Mouse (Mus musculus): ENCODE data around the gene Tas2r143. TPM values are rescaled to one million over a fixed set of nuclear protein-coding genes. Genes with fewer than 3 reads are reported as not detected.

Tas2r143 gene
- total and polyA plus RNA-seq, 2 experiments = 0.13 to 0.83 TPM

DNA sequence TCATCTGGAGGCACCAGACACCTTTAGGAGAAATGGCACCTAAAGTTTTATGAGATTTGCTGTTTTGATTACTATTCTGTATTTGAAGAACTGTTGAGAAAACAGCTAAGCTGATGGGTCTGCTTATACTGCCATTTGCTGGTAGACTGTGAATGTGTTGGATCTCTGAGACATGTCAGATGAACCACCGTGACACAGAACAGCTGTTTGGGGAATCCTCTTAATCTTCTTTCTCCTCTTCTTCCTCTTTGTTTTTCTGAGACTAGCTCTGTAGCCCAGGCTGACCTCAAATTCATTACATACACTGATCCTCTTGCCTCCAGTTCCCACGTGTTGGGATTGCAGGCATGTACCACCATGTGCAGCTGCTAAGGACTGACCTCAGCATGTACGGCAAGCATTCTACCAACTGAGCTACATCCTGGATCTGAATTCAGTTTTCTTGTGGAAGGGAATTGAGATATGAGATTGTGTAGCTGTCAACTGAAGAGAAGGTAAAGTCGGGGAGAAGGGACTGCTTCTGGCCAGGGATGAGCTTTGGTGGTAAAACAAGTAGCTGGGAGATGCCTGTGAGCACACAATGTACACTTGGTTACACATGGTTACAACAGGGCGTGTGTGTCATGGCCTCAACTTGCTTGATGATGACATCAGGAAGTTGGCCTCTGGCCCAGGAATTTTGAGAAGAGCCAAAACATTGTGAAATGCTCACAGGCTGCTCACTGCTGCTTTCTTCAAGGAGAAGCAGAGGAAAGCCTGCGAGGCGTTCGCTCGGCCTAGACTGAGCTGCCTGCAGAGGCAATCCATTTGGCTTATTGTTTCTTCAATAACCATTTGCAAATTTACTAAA is 3.9 kb upstream of the Tas2r143 start:
- H3K27me3 ChIP-seq (ENCODE audit: control insufficient read depth, insufficient read depth, low read length) = no peaks in the 10 kb centered on the region
- DNase-seq (ENCODE audit: extremely low read depth, low read depth, low spot score) = peak; percentile 86
- TF ChIP-seq POLR2A (IDR thresholded peaks at IDR 0.05; ENCODE audit: extremely low read depth, insufficient read depth, low read length) (no peak), CTCF (IDR thresholded peaks at IDR 0.05; ENCODE audit: low read depth, low read length) (no peak)
- 27% methylated on average over 9 of the region's 9 CpGs for WGBS
- H3K9ac ChIP-seq (ENCODE audit: low read depth, low read length) = no peak overlapping the region
- H3K27ac ChIP-seq (replicated peaks; ENCODE audit: insufficient read depth, low read depth, low read length) = 0 out of 2 replicates have a peak overlapping the region, but pooled peaks have one; percentile 2
- H3K79me2 ChIP-seq (ENCODE audit: control insufficient read depth, insufficient read depth, low read length) = no peaks in the 10 kb centered on the region
- H3K4me3 ChIP-seq (ENCODE audit: insufficient read depth, low read depth, low read length) = no peak overlapping the region
- peaks cover 3% of the 10 kb centered on the region; the same call in 1 of the 2 replicates for H3K4me1 ChIP-seq (ENCODE audit: control insufficient read depth, insufficient read depth, low read length)
- no peaks in the 10 kb centered on the region for H3K36me3 ChIP-seq (ENCODE audit: control insufficient read depth, insufficient read depth, low read length)

DNA sequence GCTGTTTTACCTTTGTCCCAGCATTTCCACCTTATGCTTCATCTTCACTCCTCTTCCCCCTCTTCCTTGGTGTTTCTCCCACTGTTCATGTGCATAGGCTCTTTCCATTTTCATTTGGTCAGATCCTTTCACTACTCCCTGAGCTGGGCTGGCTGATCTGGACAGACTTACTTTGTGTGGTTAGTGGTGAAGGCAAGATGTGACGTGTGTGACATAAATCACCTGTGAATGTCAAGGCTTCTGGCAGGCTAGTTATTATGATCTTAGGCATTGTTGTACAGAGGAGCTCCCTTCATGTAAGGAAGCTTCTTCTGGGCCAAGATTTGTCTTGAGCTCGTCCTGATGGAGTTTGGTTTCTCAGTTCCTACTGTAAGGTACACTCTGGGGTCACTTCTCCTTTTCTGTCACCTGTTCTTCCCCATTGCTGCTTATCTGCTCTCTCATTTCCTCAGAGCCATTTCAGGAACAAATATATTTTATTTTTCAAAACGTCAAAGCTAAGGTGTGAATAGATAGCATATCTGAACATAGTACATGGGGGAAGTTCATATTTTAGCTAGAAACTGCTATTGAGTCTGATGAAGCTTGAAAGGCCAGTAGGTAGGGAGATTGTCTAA is 2.9 kb upstream of the Tas2r143 start:
- Histone ChIP-seq H3K27ac (replicated peaks; ENCODE audit: insufficient read depth, low read depth, low read length) (no peak overlapping the region), H3K9ac (ENCODE audit: low read depth, low read length) (no peak overlapping the region), H3K4me1 (ENCODE audit: control insufficient read depth, insufficient read depth, low read length) (0 out of 2 replicates have a peak, but pooled peaks cover 3% of the 10 kb centered on the region), H3K4me3 (ENCODE audit: insufficient read depth, low read depth, low read length) (no peak overlapping the region), H3K27me3 (ENCODE audit: control insufficient read depth, insufficient read depth, low read length) (no peaks in the 10 kb centered on the region), H3K79me2 (ENCODE audit: control insufficient read depth, insufficient read depth, low read length) (no peaks in the 10 kb centered on the region), H3K36me3 (ENCODE audit: control insufficient read depth, insufficient read depth, low read length) (no peaks in the 10 kb centered on the region)
- no peak for TF ChIP-seq CTCF (IDR thresholded peaks at IDR 0.05; ENCODE audit: low read depth, low read length)
- no peak for TF ChIP-seq POLR2A (IDR thresholded peaks at IDR 0.05; ENCODE audit: extremely low read depth, insufficient read depth, low read length)
- WGBS = 84% methylated on average over 3 of the region's 3 CpGs
- peak; percentile 16 for DNase-seq (ENCODE audit: extremely low read depth, low read depth, low spot score)

DNA sequence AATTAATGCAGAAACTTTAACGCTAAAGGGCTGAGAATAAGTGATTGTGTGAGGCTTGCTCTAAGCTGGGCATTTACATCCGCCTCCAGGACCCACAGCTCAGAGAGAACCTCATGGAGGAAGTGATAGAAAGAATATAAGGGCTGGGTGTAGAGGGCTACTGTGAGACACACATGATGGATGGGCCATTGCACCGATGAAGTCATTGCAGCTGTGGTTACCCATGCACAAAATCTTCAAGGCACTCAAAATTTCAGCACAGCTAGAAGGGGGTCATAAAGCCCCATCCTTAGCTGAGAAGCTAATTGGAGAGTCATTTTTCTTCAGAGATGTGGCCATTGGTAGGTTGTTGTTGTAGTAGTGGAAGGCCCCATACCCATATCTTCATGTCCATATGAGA is 1.8 kb upstream of the Tas2r143 start:
- Histone ChIP-seq H3K27me3 (ENCODE audit: control insufficient read depth, insufficient read depth, low read length) (no peaks in the 10 kb centered on the region), H3K27ac (replicated peaks; ENCODE audit: insufficient read depth, low read depth, low read length) (no peak overlapping the region), H3K79me2 (ENCODE audit: control insufficient read depth, insufficient read depth, low read length) (no peaks in the 10 kb centered on the region), H3K4me1 (ENCODE audit: control insufficient read depth, insufficient read depth, low read length) (0 out of 2 replicates have a peak, but pooled peaks cover 3% of the 10 kb centered on the region), H3K4me3 (ENCODE audit: insufficient read depth, low read depth, low read length) (no peak overlapping the region), H3K9ac (ENCODE audit: low read depth, low read length) (no peak overlapping the region), H3K36me3 (ENCODE audit: control insufficient read depth, insufficient read depth, low read length) (no peaks in the 10 kb centered on the region)
- TF ChIP-seq CTCF (IDR thresholded peaks at IDR 0.05; ENCODE audit: low read depth, low read length) = no peak
- no peak for TF ChIP-seq POLR2A (IDR thresholded peaks at IDR 0.05; ENCODE audit: extremely low read depth, insufficient read depth, low read length)
- 95% methylated on average over 3 of the region's 3 CpGs for WGBS
- no peak for DNase-seq (ENCODE audit: extremely low read depth, low read depth, low spot score)

DNA sequence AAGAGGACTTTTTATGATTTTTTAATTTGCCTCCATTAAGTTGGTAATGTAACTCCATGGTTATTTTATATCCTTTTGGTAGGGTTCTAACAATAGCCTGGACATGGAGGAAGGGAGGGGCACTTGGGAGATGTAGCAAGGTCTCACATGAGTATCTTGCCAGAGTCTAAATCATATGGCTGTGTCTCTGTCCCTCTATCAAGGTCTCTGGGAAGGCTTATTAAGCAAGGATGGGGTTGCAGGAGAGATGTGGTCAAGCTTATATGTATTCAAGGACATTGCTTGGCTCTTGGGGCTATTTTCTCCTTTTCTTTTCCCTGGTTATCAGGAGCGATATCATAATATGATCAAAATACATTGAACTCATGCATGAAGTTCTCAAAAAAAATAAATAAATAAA is 1.0 kb upstream of the Tas2r143 start:
- Histone ChIP-seq H3K27ac (replicated peaks; ENCODE audit: insufficient read depth, low read depth, low read length) (no peak overlapping the region), H3K27me3 (ENCODE audit: control insufficient read depth, insufficient read depth, low read length) (no peaks in the 10 kb centered on the region), H3K4me3 (ENCODE audit: insufficient read depth, low read depth, low read length) (no peak overlapping the region), H3K4me1 (ENCODE audit: control insufficient read depth, insufficient read depth, low read length) (0 out of 2 replicates have a peak, but pooled peaks cover 3% of the 10 kb centered on the region), H3K79me2 (ENCODE audit: control insufficient read depth, insufficient read depth, low read length) (no peaks in the 10 kb centered on the region), H3K9ac (ENCODE audit: low read depth, low read length) (no peak overlapping the region), H3K36me3 (ENCODE audit: control insufficient read depth, insufficient read depth, low read length) (no peaks in the 10 kb centered on the region)
- TF ChIP-seq CTCF (IDR thresholded peaks at IDR 0.05; ENCODE audit: low read depth, low read length) (no peak), POLR2A (IDR thresholded peaks at IDR 0.05; ENCODE audit: extremely low read depth, insufficient read depth, low read length) (no peak)
- WGBS = 100% methylated on average over 1 of the region's 1 CpGs
- DNase-seq (ENCODE audit: extremely low read depth, low read depth, low spot score) = no peak

DNA sequence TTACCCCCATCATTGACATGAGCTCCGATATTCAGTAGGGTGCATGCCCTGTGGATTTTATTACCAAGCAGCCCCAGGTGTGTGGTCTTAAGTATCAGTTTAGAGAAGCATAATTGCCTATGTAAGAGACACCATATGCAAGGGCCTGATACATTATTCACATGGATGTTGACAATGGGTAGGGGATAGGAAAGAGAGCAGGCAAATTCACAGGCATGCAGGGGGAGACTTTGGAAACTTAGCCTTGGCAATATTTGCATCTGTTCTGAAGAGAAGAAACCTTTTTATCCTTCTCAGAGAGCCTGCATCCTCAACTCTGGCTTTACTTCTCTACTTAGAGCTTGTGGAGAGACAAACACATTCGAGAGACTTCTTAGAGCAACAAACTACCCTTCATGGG is 5.1 kb downstream of the Tas2r143 start, which contains the start of gene Tas2r135:
Tas2r135 (plus strand) TSS at position 301 of the 400 bp plus-strand sequence.
- WGBS = 86% methylated on average over 2 of the region's 2 CpGs
- H3K27ac ChIP-seq (replicated peaks; ENCODE audit: insufficient read depth, low read depth, low read length) = no peak within 1 kb of the TSS
- TF ChIP-seq CTCF (IDR thresholded peaks at IDR 0.05; ENCODE audit: low read depth, low read length) = no peak
- no peak for TF ChIP-seq POLR2A (IDR thresholded peaks at IDR 0.05; ENCODE audit: extremely low read depth, insufficient read depth, low read length)

More for the DNA sequence above, 5.1 kb downstream of the Tas2r143 start, which contains the start of gene Tas2r135:
- DNase-seq (ENCODE audit: extremely low read depth, low read depth, low spot score) = no peak
- Histone ChIP-seq H3K9ac (ENCODE audit: low read depth, low read length) (no peak within 1 kb of the TSS), H3K36me3 (ENCODE audit: control insufficient read depth, insufficient read depth, low read length) (no peaks in the 10 kb centered on the region), H3K4me1 (ENCODE audit: control insufficient read depth, insufficient read depth, low read length) (no peaks in the 10 kb centered on the region), H3K79me2 (ENCODE audit: control insufficient read depth, insufficient read depth, low read length) (no peaks in the 10 kb centered on the region), H3K27me3 (ENCODE audit: control insufficient read depth, insufficient read depth, low read length) (no peaks in the 10 kb centered on the region), H3K4me3 (ENCODE audit: insufficient read depth, low read depth, low read length) (no peak within 1 kb of the TSS)

Measured in liver, adult 2 months (tissue).